ENCODE assay signal across 21 mouse cellular contexts in the genomic region with DNA sequence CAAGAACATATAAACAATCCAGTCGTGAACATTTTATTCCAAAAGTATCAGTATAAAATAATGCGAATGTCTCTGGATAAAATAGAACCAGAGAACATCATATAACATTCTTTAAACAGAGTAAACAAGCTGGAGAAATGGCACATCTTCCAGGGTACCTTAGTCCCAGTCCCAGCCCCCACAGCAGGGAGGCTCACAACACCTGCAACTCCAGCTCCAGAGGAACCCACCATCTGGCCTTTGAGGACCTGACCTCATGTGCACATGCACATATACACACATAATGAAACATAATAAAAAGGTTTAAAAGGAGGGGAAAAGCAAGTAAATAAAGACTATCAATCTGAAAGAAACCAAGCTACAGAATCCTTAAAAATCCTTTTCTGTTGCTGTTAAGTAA. TPM values are rescaled to one million over a fixed set of nuclear protein-coding genes. Genes with fewer than 3 reads are reported as not detected.
DNase-seq lines count a peak whose midpoint lies in the region; ATAC-seq and TF ChIP-seq lines count a peak whose summit lies in the region.
"Had no signal": no experiment of that assay in that cellular context is flagged by ENCODE, and none has a peak within 500 bp of the region (broad histone marks: within the 10 kb centered on the region; RNA-seq: fewer than 3 reads in every experiment).

No protein-coding gene starts in this region.

- peaks cover 22% of the 10 kb centered on the region for H3K4me1 ChIP-seq in hindbrain, embryonic 14.5 days (replicated peaks; ENCODE audit: control insufficient read depth, insufficient read depth, low read length)
- peaks cover 9% of the 10 kb centered on the region for H3K4me1 ChIP-seq in hindbrain, embryonic 16.5 days (ENCODE audit: control insufficient read depth, insufficient read depth, low read depth, low read length)
- H3K4me1 ChIP-seq in kidney, embryonic 15.5 days = peaks cover 8% of the 10 kb centered on the region

- ATAC-seq in hindbrain, embryonic 14.5 days (ENCODE audit: low FRiP score) = no peak
- ATAC-seq in hindbrain, embryonic 16.5 days = no peak
- ATAC-seq in kidney, embryonic 15.5 days (replicated peaks; ENCODE audit: low FRiP score) = no peak
- ATAC-seq: forebrain, embryonic 13.5 days; inflammation-experienced regulatory T-cells, adult 6 months had no signal

- 0 out of 2 replicates have a peak overlapping the region, but pooled peaks have one; percentile 22 for H3K4me2 ChIP-seq in hindbrain, embryonic 14.5 days (replicated peaks)
- H3K4me2 ChIP-seq in hindbrain, embryonic 16.5 days (ENCODE audit: low read length) = no peak overlapping the region
- H3K4me2 ChIP-seq in myocyte (ENCODE audit: low read depth) = peak overlapping the region; percentile 78
- no peak overlapping the region for H3K4me2 ChIP-seq in kidney, embryonic 15.5 days
- H3K4me2 ChIP-seq: embryonic facial prominence, embryonic 13.5 days; forebrain, embryonic 13.5 days; heart, embryonic 11.5 days; heart, embryonic 15.5 days; hindbrain, embryonic 15.5 days had no signal

- H3K79me2 ChIP-seq in myocyte (ENCODE audit: control insufficient read depth, insufficient read depth) = peaks cover 81% of the 10 kb centered on the region

- TF ChIP-seq POLR2A in myocyte (IDR thresholded peaks at IDR 0.05; ENCODE audit: insufficient read length, low read depth) = no peak

- WGBS in hindbrain, embryonic 14.5 days = 95% methylated on average over 2 of the region's 2 CpGs
- 93% methylated on average over 2 of the region's 2 CpGs for WGBS in hindbrain, embryonic 16.5 days
- 89% methylated on average over 2 of the region's 2 CpGs for WGBS in kidney, embryonic 15.5 days

- no peaks in the 10 kb centered on the region for H3K9me3 ChIP-seq in hindbrain, embryonic 14.5 days (ENCODE audit: control insufficient read depth, low read length)
- H3K9me3 ChIP-seq in hindbrain, embryonic 16.5 days (ENCODE audit: control insufficient read depth, low read length) = no peaks in the 10 kb centered on the region
- no peaks in the 10 kb centered on the region for H3K9me3 ChIP-seq in kidney, embryonic 15.5 days (replicated peaks)
- H3K9me3 ChIP-seq: embryonic facial prominence, embryonic 13.5 days; forebrain, embryonic 13.5 days; heart, embryonic 15.5 days; hindbrain, embryonic 10.5 days; hindbrain, embryonic 15.5 days had no signal

- H3K27ac ChIP-seq in hindbrain, embryonic 14.5 days = no peak overlapping the region
- no peak overlapping the region for H3K27ac ChIP-seq in hindbrain, embryonic 16.5 days (ENCODE audit: low read depth, low read length)
- no peak overlapping the region for H3K27ac ChIP-seq in kidney, embryonic 15.5 days
- H3K27ac ChIP-seq: embryonic facial prominence, embryonic 13.5 days; forebrain, embryonic 13.5 days; heart, adult 2 months; heart, embryonic 15.5 days; hindbrain, embryonic 10.5 days; hindbrain, embryonic 15.5 days had no signal

- no peak overlapping the region for H3K4me3 ChIP-seq in hindbrain, embryonic 14.5 days (replicated peaks; ENCODE audit: low read length)
- no peak overlapping the region for H3K4me3 ChIP-seq in hindbrain, embryonic 16.5 days (ENCODE audit: low read length)
- no peak overlapping the region for H3K4me3 ChIP-seq in myocyte
- H3K4me3 ChIP-seq in kidney, embryonic 15.5 days (replicated peaks) = no peak overlapping the region
- H3K4me3 ChIP-seq: embryonic facial prominence, embryonic 13.5 days; forebrain, embryonic 13.5 days; heart, adult 2 months; heart, embryonic 15.5 days; hindbrain, embryonic 15.5 days had no signal

- no peak overlapping the region for H3K9ac ChIP-seq in hindbrain, embryonic 14.5 days
- no peak overlapping the region for H3K9ac ChIP-seq in hindbrain, embryonic 16.5 days (ENCODE audit: low read depth, low read length)
- H3K9ac ChIP-seq in kidney, embryonic 15.5 days = no peak overlapping the region
- H3K9ac ChIP-seq: embryonic facial prominence, embryonic 13.5 days; forebrain, embryonic 13.5 days; heart, embryonic 15.5 days; hindbrain, embryonic 15.5 days had no signal

- H3K27me3 ChIP-seq in hindbrain, embryonic 14.5 days (ENCODE audit: control insufficient read depth, insufficient read depth, low read length) = no peaks in the 10 kb centered on the region
- no peaks in the 10 kb centered on the region for H3K27me3 ChIP-seq in hindbrain, embryonic 16.5 days (replicated peaks; ENCODE audit: control insufficient read depth, insufficient read depth, low read length)
- no peaks in the 10 kb centered on the region for H3K27me3 ChIP-seq in myocyte (ENCODE audit: control insufficient read depth, insufficient read depth, insufficient read length)
- no peaks in the 10 kb centered on the region for H3K27me3 ChIP-seq in kidney, embryonic 15.5 days
- H3K27me3 ChIP-seq: embryonic facial prominence, embryonic 13.5 days; forebrain, embryonic 13.5 days; heart, embryonic 15.5 days; hindbrain, embryonic 15.5 days had no signal

- DNase-seq in hindbrain, embryonic 14.5 days (ENCODE audit: low spot score) = no peak
- DNase-seq in thymus, postnatal 10 days (ENCODE audit: low spot score in 2 of 2) = peak; percentile 25 to 33
- peak; percentile 41 for DNase-seq in thymus, postnatal 4 days
- DNase-seq in lung, postnatal 10 days = no peak
- DNase-seq: adrenal gland, adult 8-10 months; adrenal gland, postnatal 36 days; cerebellum, adult 11-12 months; cerebellum, adult 9-10 months; cerebellum, postnatal 25 days; heart, postnatal 14 days had no signal

- H3ac ChIP-seq in myocyte (ENCODE audit: control insufficient read depth, insufficient read length) = no peak overlapping the region

- no peaks in the 10 kb centered on the region for H3K36me3 ChIP-seq in hindbrain, embryonic 14.5 days (replicated peaks; ENCODE audit: control insufficient read depth, insufficient read depth)
- H3K36me3 ChIP-seq in hindbrain, embryonic 16.5 days (ENCODE audit: control insufficient read depth, insufficient read depth, low read length) = no peaks in the 10 kb centered on the region
- no peaks in the 10 kb centered on the region for H3K36me3 ChIP-seq in myocyte (ENCODE audit: control insufficient read depth, insufficient read depth)
- no peaks in the 10 kb centered on the region for H3K36me3 ChIP-seq in kidney, embryonic 15.5 days
- H3K36me3 ChIP-seq: embryonic facial prominence, embryonic 13.5 days; heart, embryonic 15.5 days; hindbrain, embryonic 10.5 days; hindbrain, embryonic 15.5 days had no signal

TF ChIP-seq in myocyte, 11 proteins besides CTCF, POLR2A, EP300 and RAD21:
- TF ChIP-seq TCF12 (IDR thresholded peaks at IDR 0.05; ENCODE audit: insufficient read depth, poor library complexity, severe bottlenecking) (no peak), POLR2AphosphoS2 (IDR thresholded peaks at IDR 0.05; ENCODE audit: insufficient read length, low read depth) (no peak), E2F4 (IDR thresholded peaks at IDR 0.05; ENCODE audit: insufficient read depth) (no peak), USF1 (IDR thresholded peaks at IDR 0.05; ENCODE audit: low read depth) (no peak), REST (IDR thresholded peaks at IDR 0.05; ENCODE audit: insufficient read depth, insufficient read length) (no peak), CEBPB (IDR thresholded peaks at IDR 0.05; ENCODE audit: insufficient read depth, poor library complexity, severe bottlenecking) (no peak), MAX (IDR thresholded peaks at IDR 0.05; ENCODE audit: low read depth) (no peak), MYOD1 (IDR thresholded peaks at IDR 0.05; ENCODE audit: control insufficient read depth in 1 of 3, insufficient read length in 2 of 3, low read depth in 2 of 3) (no peak), TCF3 (IDR thresholded peaks at IDR 0.05; ENCODE audit: insufficient read length, low read depth) (no peak), MYOG (IDR thresholded peaks at IDR 0.05; ENCODE audit: control insufficient read depth in 1 of 3, insufficient read depth in 1 of 3, insufficient read length in 2 of 3, low read depth in 2 of 3) (no peak), SRF (IDR thresholded peaks at IDR 0.05; ENCODE audit: control insufficient read depth, insufficient read length, low read depth) (no peak)

RNA-seq across cellular contexts. Expression of gene Ap4s1, which starts 2.3 kb away (rescaled TPM):
- 58.2 and 60.9 TPM in 2 replicates for polyA plus RNA-seq in hindbrain, embryonic 14.5 days (2014; fragmentation: Nextera tagmentation; extraction: Ambion mirVana)
- 55.7 and 58.4 TPM in 2 replicates for polyA plus RNA-seq in hindbrain, embryonic 16.5 days (2015; fragmentation: Nextera tagmentation; extraction: Ambion mirVana)
- 12.4 TPM for polyA plus RNA-seq in myocyte (2012; fragmentation: generic; extraction: Trizol)
- polyA plus RNA-seq in kidney, embryonic 15.5 days (2015; fragmentation: Nextera tagmentation; extraction: Ambion mirVana) = 31.7 and 32.2 TPM in 2 replicates

RNA-seq across cellular contexts. Expression of gene Strn3, which starts 3.2 kb away (rescaled TPM):
- 45.6 and 46.5 TPM in 2 replicates for polyA plus RNA-seq in hindbrain, embryonic 14.5 days (2014; fragmentation: Nextera tagmentation; extraction: Ambion mirVana)
- 28.7 and 33.9 TPM in 2 replicates for polyA plus RNA-seq in hindbrain, embryonic 16.5 days (2015; fragmentation: Nextera tagmentation; extraction: Ambion mirVana)
- 31.3 TPM for polyA plus RNA-seq in myocyte (2012; fragmentation: generic; extraction: Trizol)
- polyA plus RNA-seq in kidney, embryonic 15.5 days (2015; fragmentation: Nextera tagmentation; extraction: Ambion mirVana) = 45.5 and 45.7 TPM in 2 replicates

Comparison
In these comparisons a context has a peak if more than half of its experiments do, and no peak if none do; other contexts are left out.
1. H3K4me2 ChIP-seq: peak in hindbrain, embryonic 14.5 days (single experiment) and myocyte (single experiment); none in hindbrain, embryonic 16.5 days (single experiment) and kidney, embryonic 15.5 days (single experiment).
2. DNase-seq: peak in thymus, postnatal 10 days (2 of 2) and thymus, postnatal 4 days (single experiment); none in hindbrain, embryonic 14.5 days (single experiment) and lung, postnatal 10 days (single experiment).